Mouse (Mus musculus): Measurements from ENCODE around the gene Irs2. TPM values are rescaled to one million over a fixed set of nuclear protein-coding genes. Genes with fewer than 3 reads are reported as not detected.

Gene Irs2
- polyA plus RNA-seq, 1 experiment from 2014 or later = 7.7 TPM

- H3K27me3 ChIP-seq (ENCODE audit: control insufficient read depth, insufficient read depth, low read length) = no peaks in the 10 kb centered on the region
- no peak overlapping the region for H3K27ac ChIP-seq (ENCODE audit: low read depth, low read length)
- H3K9ac ChIP-seq (ENCODE audit: low read length) = no peak overlapping the region
- DNase-seq (ENCODE audit: low spot score) = no peak
- no peak for ATAC-seq (replicated peaks; ENCODE audit: low FRiP score)
- no peak overlapping the region for H3K4me2 ChIP-seq (ENCODE audit: low read depth, low read length, severe bottlenecking)
- H3K36me3 ChIP-seq (ENCODE audit: control insufficient read depth, insufficient read depth, low read length) = no peaks in the 10 kb centered on the region
- peaks cover 5% of the 10 kb centered on the region; the same call in 1 of the 2 replicates for H3K4me1 ChIP-seq (replicated peaks; ENCODE audit: control insufficient read depth, insufficient read depth, low read length)
- no peak overlapping the region for H3K4me3 ChIP-seq (ENCODE audit: low read depth, low read length)
- H3K9me3 ChIP-seq (ENCODE audit: control insufficient read depth, low read length) = no peaks in the 10 kb centered on the region
- WGBS = 79% methylated on average over 3 of the region's 3 CpGs
Observed at GRCm38 (mm10) chr8:11011787-11012485, 3.7 kb upstream of the Irs2 start.

GRCm38 (mm10) chr8:11010913-11011605 is 2.8 kb upstream of the Irs2 start:
- Histone ChIP-seq H3K4me1 (replicated peaks; ENCODE audit: control insufficient read depth, insufficient read depth, low read length) (peaks cover 9% of the 10 kb centered on the region), H3K4me3 (ENCODE audit: low read depth, low read length) (no peak overlapping the region), H3K4me2 (ENCODE audit: low read depth, low read length, severe bottlenecking) (no peak overlapping the region), H3K9me3 (ENCODE audit: control insufficient read depth, low read length) (no peaks in the 10 kb centered on the region), H3K27ac (ENCODE audit: low read depth, low read length) (no peak overlapping the region), H3K9ac (ENCODE audit: low read length) (no peak overlapping the region), H3K27me3 (ENCODE audit: control insufficient read depth, insufficient read depth, low read length) (no peaks in the 10 kb centered on the region), H3K36me3 (ENCODE audit: control insufficient read depth, insufficient read depth, low read length) (no peaks in the 10 kb centered on the region)
- 6% methylated on average over 11 of the region's 11 CpGs for WGBS
- ATAC-seq (replicated peaks; ENCODE audit: low FRiP score) (no peak), DNase-seq (ENCODE audit: low spot score) (peak; percentile 57)

GRCm38 (mm10) chr8:11010398-11010797 is 2.1 kb upstream of the Irs2 start:
- Histone ChIP-seq H3K4me1 (replicated peaks; ENCODE audit: control insufficient read depth, insufficient read depth, low read length) (peaks cover 15% of the 10 kb centered on the region), H3K36me3 (ENCODE audit: control insufficient read depth, insufficient read depth, low read length) (no peaks in the 10 kb centered on the region), H3K9ac (ENCODE audit: low read length) (peak overlapping the region; percentile 86; the same call in 1 of the 2 replicates), H3K27me3 (ENCODE audit: control insufficient read depth, insufficient read depth, low read length) (no peaks in the 10 kb centered on the region; the same call in 1 of the 2 replicates), H3K27ac (ENCODE audit: low read depth, low read length) (no peak overlapping the region), H3K4me3 (ENCODE audit: low read depth, low read length) (no peak overlapping the region), H3K4me2 (ENCODE audit: low read depth, low read length, severe bottlenecking) (no peak overlapping the region; the same call in 1 of the 2 replicates), H3K9me3 (ENCODE audit: control insufficient read depth, low read length) (no peaks in the 10 kb centered on the region)
- DNase-seq (ENCODE audit: low spot score) (no peak), ATAC-seq (replicated peaks; ENCODE audit: low FRiP score) (no peak)
- WGBS = 51% methylated on average over 11 of the region's 11 CpGs

- peak; percentile 89 for DNase-seq (ENCODE audit: low spot score)
- ATAC-seq (replicated peaks; ENCODE audit: low FRiP score) = peak; percentile 55
- Histone ChIP-seq H3K4me1 (replicated peaks; ENCODE audit: control insufficient read depth, insufficient read depth, low read length) (peaks cover 23% of the 10 kb centered on the region), H3K4me3 (ENCODE audit: low read depth, low read length) (peak overlapping the region; percentile 78), H3K27ac (ENCODE audit: low read depth, low read length) (peak overlapping the region; percentile 95), H3K9ac (ENCODE audit: low read length) (peak overlapping the region; percentile 86), H3K9me3 (ENCODE audit: control insufficient read depth, low read length) (no peaks in the 10 kb centered on the region), H3K27me3 (ENCODE audit: control insufficient read depth, insufficient read depth, low read length) (no peaks in the 10 kb centered on the region; the same call in 1 of the 2 replicates), H3K36me3 (ENCODE audit: control insufficient read depth, insufficient read depth, low read length) (no peaks in the 10 kb centered on the region), H3K4me2 (ENCODE audit: low read depth, low read length, severe bottlenecking) (peak overlapping the region; percentile 66)
- under 1% methylated on average over 61 of the region's 62 CpGs for WGBS
Observed at GRCm38 (mm10) chr8:11009431-11010071, 1.3 kb upstream of the Irs2 start.

- Histone ChIP-seq H3K27me3 (ENCODE audit: control insufficient read depth, insufficient read depth, low read length) (no peaks in the 10 kb centered on the region; the same call in 1 of the 2 replicates), H3K4me2 (ENCODE audit: low read depth, low read length, severe bottlenecking) (peak overlapping the region; percentile 66), H3K36me3 (ENCODE audit: control insufficient read depth, insufficient read depth, low read length) (no peaks in the 10 kb centered on the region), H3K4me1 (replicated peaks; ENCODE audit: control insufficient read depth, insufficient read depth, low read length) (peaks cover 27% of the 10 kb centered on the region), H3K9me3 (ENCODE audit: control insufficient read depth, low read length) (no peaks in the 10 kb centered on the region), H3K4me3 (ENCODE audit: low read depth, low read length) (peak overlapping the region; percentile 78), H3K27ac (ENCODE audit: low read depth, low read length) (peak overlapping the region; percentile 95), H3K9ac (ENCODE audit: low read length) (peak overlapping the region; percentile 86)
- DNase-seq (ENCODE audit: low spot score) (peak; percentile 99), ATAC-seq (replicated peaks; ENCODE audit: low FRiP score) (peak; percentile 90)
- WGBS = 0% methylated on average over 43 of the region's 73 CpGs
Observed at GRCm38 (mm10) chr8:11008842-11009420, 673 bp upstream of the Irs2 start.

GRCm38 (mm10) chr8:11007581-11008378 is 478 bp downstream of the Irs2 start:
- Histone ChIP-seq H3K9ac (ENCODE audit: low read length) (peak overlapping the region; percentile 86), H3K9me3 (ENCODE audit: control insufficient read depth, low read length) (no peaks in the 10 kb centered on the region), H3K27me3 (ENCODE audit: control insufficient read depth, insufficient read depth, low read length) (no peaks in the 10 kb centered on the region; the same call in 1 of the 2 replicates), H3K4me2 (ENCODE audit: low read depth, low read length, severe bottlenecking) (peak overlapping the region; percentile 66), H3K27ac (ENCODE audit: low read depth, low read length) (peak overlapping the region; percentile 83), H3K36me3 (ENCODE audit: control insufficient read depth, insufficient read depth, low read length) (no peaks in the 10 kb centered on the region), H3K4me1 (replicated peaks; ENCODE audit: control insufficient read depth, insufficient read depth, low read length) (peaks cover 30% of the 10 kb centered on the region), H3K4me3 (ENCODE audit: low read depth, low read length) (peak overlapping the region; percentile 78)
- DNase-seq (ENCODE audit: low spot score) (peak; percentile 81), ATAC-seq (replicated peaks; ENCODE audit: low FRiP score) (no peak)
- under 1% methylated on average over 88 of the region's 88 CpGs for WGBS

- H3K4me1 ChIP-seq (replicated peaks; ENCODE audit: control insufficient read depth, insufficient read depth, low read length) = peaks cover 34% of the 10 kb centered on the region
- peak overlapping the region; percentile 78 for H3K4me3 ChIP-seq (ENCODE audit: low read depth, low read length)
- H3K4me2 ChIP-seq (ENCODE audit: low read depth, low read length, severe bottlenecking) = peak overlapping the region; percentile 66
- no peaks in the 10 kb centered on the region for H3K36me3 ChIP-seq (ENCODE audit: control insufficient read depth, insufficient read depth, low read length)
- no peaks in the 10 kb centered on the region for H3K9me3 ChIP-seq (ENCODE audit: control insufficient read depth, low read length)
- ATAC-seq (replicated peaks; ENCODE audit: low FRiP score) = peak; percentile 60
- peak overlapping the region; percentile 48; the same call in 1 of the 2 replicates for H3K27ac ChIP-seq (ENCODE audit: low read depth, low read length)
- 2% methylated on average over 47 of the region's 56 CpGs for WGBS
- DNase-seq (ENCODE audit: low spot score) = peak; percentile 96
- peak overlapping the region; percentile 86 for H3K9ac ChIP-seq (ENCODE audit: low read length)
- H3K27me3 ChIP-seq (ENCODE audit: control insufficient read depth, insufficient read depth, low read length) = no peaks in the 10 kb centered on the region; the same call in 1 of the 2 replicates
Observed at GRCm38 (mm10) chr8:11007001-11007580, 1.2 kb downstream of the Irs2 start.
